Mouse (Mus musculus): ENCODE measurements around the gene Col4a2. TPM values are rescaled to one million over a fixed set of nuclear protein-coding genes. Genes with fewer than 3 reads are reported as not detected.

Gene Col4a2
- polyA plus RNA-seq, 1 experiment from 2014 or later, result 58.8 TPM

DNA sequence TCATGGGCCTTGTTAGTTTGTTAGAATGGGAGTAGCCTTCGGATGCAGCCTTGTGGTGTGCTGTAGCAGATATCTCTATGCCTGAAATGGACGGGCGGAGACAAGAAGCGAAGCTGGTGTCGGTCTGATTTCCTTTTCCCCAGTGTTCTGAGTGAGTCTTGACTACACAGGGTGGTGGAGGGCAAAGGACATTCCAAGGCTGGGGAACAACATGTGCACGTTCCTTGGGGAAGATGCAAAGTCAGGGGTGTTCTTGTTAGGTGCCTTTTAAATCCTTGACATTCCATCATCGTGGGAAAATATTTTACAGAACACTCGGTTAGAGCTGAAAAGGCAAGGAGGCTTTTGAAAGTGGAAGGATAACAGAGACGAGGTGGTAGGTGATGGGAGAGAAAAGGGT, 31.9 kb downstream of the Col4a2 start:
- Histone ChIP-seq H3K4me3 (no peak overlapping the region), H3K9me3 (no peaks in the 10 kb centered on the region), H3K4me2 (no peak overlapping the region), H3K27me3 (no peaks in the 10 kb centered on the region), H3K4me1 (peaks cover 34% of the 10 kb centered on the region), H3K27ac (no peak overlapping the region), H3K36me3 (no peaks in the 10 kb centered on the region), H3K9ac (no peak overlapping the region)
- WGBS, result 81% methylated on average over 9 of the region's 9 CpGs
- ATAC-seq (ENCODE audit: insufficient number of reproducible peaks, insufficient read depth, low FRiP score, low TSS enrichment, low read depth), result no peak

DNA sequence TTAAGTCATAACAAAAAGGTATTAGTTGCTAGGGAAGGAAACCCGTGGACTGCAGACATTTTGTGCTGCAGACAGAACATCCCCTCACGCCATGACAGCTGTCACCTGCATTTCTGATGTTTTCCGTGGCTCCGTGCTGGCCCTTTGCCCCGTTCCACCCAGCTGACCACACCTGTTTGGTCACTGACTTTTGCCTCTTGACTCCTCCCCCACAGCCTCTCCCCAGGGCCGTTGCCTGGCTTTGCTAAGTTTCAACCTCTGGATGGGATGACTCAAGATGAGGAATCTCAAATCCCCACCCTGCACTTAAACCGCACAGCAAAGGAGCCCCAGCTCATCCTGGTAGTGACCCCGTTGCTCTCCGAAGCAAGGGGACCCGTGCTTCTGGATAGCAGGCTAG, 33.6 kb downstream of the Col4a2 start:
- Histone ChIP-seq H3K27me3 (no peaks in the 10 kb centered on the region), H3K4me1 (peaks cover 39% of the 10 kb centered on the region), H3K4me3 (no peak overlapping the region), H3K27ac (no peak overlapping the region), H3K36me3 (no peaks in the 10 kb centered on the region), H3K9me3 (no peaks in the 10 kb centered on the region), H3K4me2 (no peak overlapping the region), H3K9ac (no peak overlapping the region)
- WGBS, result 85% methylated on average over 10 of the region's 10 CpGs
- no peak for ATAC-seq (ENCODE audit: insufficient number of reproducible peaks, insufficient read depth, low FRiP score, low TSS enrichment, low read depth)

DNA sequence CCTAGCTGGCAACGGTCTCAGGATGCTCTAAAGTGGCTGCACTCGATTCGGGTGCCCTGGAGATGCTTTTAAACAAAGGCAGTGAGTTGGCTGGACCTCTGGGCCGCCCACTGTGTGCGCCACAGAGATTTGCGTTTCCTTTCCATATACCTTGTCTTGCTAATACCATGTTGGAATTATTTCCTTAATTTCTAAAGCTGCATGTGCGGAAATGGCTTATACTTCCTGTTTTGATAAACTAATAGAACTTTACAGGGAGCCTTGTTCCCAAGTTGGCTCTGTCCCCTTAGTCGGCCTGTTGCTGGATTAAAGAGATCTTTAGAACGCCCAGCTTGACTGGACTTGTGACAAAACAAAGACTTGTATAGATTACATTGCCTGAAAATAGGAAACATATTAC, 35.1 kb downstream of the Col4a2 start:
- WGBS, result 71% methylated on average over 9 of the region's 9 CpGs
- Histone ChIP-seq H3K9me3 (no peaks in the 10 kb centered on the region), H3K27me3 (no peaks in the 10 kb centered on the region), H3K4me1 (peaks cover 38% of the 10 kb centered on the region), H3K27ac (no peak overlapping the region), H3K4me2 (no peak overlapping the region), H3K36me3 (no peaks in the 10 kb centered on the region), H3K4me3 (no peak overlapping the region), H3K9ac (no peak overlapping the region)
- no peak for ATAC-seq (ENCODE audit: insufficient number of reproducible peaks, insufficient read depth, low FRiP score, low TSS enrichment, low read depth)

DNA sequence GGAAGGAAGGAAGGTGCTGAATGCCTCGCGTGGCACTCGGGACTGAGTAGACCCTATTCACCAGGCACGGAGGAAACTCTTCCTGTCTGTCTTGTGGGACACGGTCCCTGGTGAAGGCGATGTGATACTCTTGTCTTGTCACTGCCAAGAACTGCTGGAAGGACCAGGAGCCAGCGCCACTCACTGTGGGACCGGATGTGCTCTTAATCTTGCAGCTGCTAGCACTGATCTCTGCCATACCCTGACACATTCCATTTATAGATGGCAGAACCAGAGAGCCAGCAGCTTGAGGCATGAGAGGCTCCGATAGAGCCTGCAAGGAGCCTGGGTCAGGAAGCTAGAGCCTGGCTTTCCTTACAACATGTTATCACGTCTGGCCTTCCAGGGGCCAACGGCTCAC, 36.0 kb downstream of the Col4a2 start:
- no peak for ATAC-seq (ENCODE audit: insufficient number of reproducible peaks, insufficient read depth, low FRiP score, low TSS enrichment, low read depth)
- Histone ChIP-seq H3K4me1 (peaks cover 29% of the 10 kb centered on the region), H3K4me3 (no peak overlapping the region), H3K9ac (no peak overlapping the region), H3K27ac (peak overlapping the region; percentile 28; the same call in 1 of the 2 replicates), H3K27me3 (no peaks in the 10 kb centered on the region), H3K9me3 (no peaks in the 10 kb centered on the region), H3K36me3 (no peaks in the 10 kb centered on the region), H3K4me2 (no peak overlapping the region)
- 77% methylated on average over 11 of the region's 11 CpGs for WGBS

DNA sequence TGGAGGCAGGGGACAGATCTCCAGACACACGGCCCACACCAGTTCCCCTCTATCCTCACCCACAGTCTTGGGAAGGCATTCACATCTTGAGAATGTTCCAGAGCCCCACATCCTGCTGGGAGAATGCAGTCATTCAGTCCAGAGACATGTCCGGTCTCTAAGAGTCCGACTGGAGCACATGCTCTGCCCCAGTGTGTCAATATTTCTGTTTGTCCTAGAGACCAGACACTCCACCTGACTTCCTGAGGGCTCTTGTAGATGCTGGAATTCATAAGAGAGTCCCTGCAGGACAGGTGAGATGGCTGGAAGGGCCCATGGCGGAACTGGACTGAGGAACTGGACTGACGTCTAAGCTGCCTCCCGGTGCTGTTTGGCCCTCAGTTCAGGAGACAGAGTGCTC, 38.8 kb downstream of the Col4a2 start:
- Histone ChIP-seq H3K9me3 (no peaks in the 10 kb centered on the region), H3K4me2 (no peak overlapping the region), H3K27me3 (no peaks in the 10 kb centered on the region), H3K9ac (no peak overlapping the region), H3K4me3 (no peak overlapping the region), H3K36me3 (peaks cover 12% of the 10 kb centered on the region; the same call in 1 of the 2 replicates), H3K4me1 (peaks cover 23% of the 10 kb centered on the region), H3K27ac (no peak overlapping the region)
- 91% methylated on average over 6 of the region's 6 CpGs for WGBS
- no peak for ATAC-seq (ENCODE audit: insufficient number of reproducible peaks, insufficient read depth, low FRiP score, low TSS enrichment, low read depth)

DNA sequence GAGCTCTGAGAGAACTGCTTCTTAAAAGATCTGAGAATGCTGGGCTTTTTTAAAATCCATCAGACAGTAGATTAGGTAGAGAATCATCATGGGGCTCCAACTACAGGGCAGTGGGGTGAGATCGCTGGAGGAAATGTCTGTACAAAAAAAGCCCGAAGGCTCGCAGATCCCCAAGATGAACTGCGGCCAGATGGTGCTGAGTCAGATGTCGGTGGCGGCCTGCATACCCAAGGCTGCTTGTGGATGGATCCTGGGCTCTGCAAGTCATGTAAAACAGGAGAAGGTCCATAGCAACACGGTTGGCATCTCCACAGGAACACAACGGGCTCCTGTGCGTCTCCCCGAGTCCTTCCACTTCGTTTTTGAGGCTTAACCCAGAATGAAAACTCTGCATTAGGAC, 39.9 kb downstream of the Col4a2 start:
- Histone ChIP-seq H3K4me2 (no peak overlapping the region), H3K4me3 (no peak overlapping the region), H3K9me3 (no peaks in the 10 kb centered on the region), H3K9ac (no peak overlapping the region), H3K27me3 (no peaks in the 10 kb centered on the region), H3K36me3 (peaks cover 12% of the 10 kb centered on the region; the same call in 1 of the 2 replicates), H3K4me1 (peaks cover 24% of the 10 kb centered on the region), H3K27ac (no peak overlapping the region)
- 77% methylated on average over 11 of the region's 11 CpGs for WGBS
- ATAC-seq (ENCODE audit: insufficient number of reproducible peaks, insufficient read depth, low FRiP score, low TSS enrichment, low read depth), result no peak

DNA sequence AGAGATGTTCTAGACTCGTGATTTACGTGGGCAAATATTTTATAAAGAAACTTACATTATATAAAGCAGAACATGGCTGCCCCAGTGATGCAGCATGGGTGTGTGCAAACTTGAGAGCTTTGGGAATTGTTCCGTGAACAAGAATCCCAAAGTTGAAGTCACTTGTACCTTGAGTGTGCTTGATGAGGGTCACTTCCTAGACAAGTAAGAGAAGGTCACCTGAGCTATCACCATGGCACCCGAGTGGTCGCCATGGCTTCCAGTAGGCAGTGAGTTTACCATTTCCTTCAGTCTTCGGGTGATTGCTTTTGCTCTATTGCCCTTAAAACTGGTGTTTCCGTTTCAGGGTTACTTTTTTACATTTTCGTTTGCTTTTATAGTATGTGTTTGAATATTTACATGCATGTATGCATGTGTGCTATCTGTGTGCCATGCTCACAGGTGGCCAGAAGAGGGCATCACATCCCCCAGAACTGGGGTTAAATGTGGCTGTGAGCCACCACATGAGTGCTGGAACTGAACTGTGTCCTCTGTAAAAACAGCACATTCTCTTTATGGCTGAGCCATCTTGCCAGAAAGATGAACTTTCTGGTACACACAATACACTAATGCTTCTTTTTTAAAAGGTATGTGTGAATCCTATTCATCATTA, 42.3 kb downstream of the Col4a2 start:
- H3K4me2 ChIP-seq, result no peak overlapping the region
- no peak for ATAC-seq (ENCODE audit: insufficient number of reproducible peaks, insufficient read depth, low FRiP score, low TSS enrichment, low read depth)
- peaks cover 15% of the 10 kb centered on the region; the same call in 1 of the 2 replicates for H3K36me3 ChIP-seq
- H3K9me3 ChIP-seq, result no peaks in the 10 kb centered on the region
- no peak overlapping the region for H3K4me3 ChIP-seq
- WGBS, result 92% methylated on average over 8 of the region's 8 CpGs
- H3K27me3 ChIP-seq, result no peaks in the 10 kb centered on the region
- peaks cover 19% of the 10 kb centered on the region for H3K4me1 ChIP-seq
- no peak overlapping the region for H3K27ac ChIP-seq
- no peak overlapping the region for H3K9ac ChIP-seq

DNA sequence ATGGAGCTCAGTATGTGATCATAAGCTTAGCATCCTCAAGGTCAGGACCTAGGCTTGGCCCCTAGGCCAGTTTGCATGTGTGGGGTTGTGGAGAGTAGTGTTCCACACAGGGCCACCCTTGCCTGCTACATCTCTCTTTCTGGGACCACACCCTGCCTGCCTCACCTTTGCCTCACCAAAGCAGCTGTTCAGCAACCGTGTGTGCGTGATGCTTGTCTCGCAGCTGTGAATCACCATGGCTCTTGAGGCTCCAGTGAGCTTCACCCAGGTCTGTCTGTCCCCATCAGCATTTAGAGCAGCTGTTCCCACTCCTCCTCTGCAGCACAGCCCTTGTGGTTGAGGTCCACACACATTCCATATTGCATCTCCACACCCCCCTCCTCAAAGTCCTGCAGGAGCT, 43.3 kb downstream of the Col4a2 start:
- no peak for ATAC-seq (ENCODE audit: insufficient number of reproducible peaks, insufficient read depth, low FRiP score, low TSS enrichment, low read depth)
- Histone ChIP-seq H3K4me2 (no peak overlapping the region), H3K4me3 (no peak overlapping the region), H3K9me3 (no peaks in the 10 kb centered on the region), H3K27me3 (no peaks in the 10 kb centered on the region), H3K4me1 (peaks cover 25% of the 10 kb centered on the region), H3K27ac (no peak overlapping the region), H3K36me3 (peaks cover 15% of the 10 kb centered on the region; the same call in 1 of the 2 replicates), H3K9ac (no peak overlapping the region)
- WGBS, result 88% methylated on average over 3 of the region's 3 CpGs

DNA sequence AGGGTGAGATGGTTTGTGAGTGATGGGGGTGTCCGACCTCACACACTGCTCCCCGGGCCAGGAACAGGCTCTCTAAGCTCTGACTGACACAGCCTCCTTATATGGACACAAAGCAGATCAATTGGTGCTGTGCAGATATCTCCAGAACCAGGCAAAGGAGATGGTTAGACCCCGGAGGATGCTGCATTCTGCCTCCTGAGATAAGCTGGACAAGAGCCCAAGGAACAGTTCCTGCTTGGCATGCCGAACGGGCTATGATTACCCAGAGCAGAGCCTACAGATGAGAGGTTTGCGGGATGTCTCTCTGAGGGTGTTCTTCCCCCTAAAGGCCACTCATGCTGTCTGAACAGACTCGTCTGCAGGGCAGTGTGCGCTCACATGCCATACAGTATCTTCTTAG, 44.2 kb downstream of the Col4a2 start:
- Histone ChIP-seq H3K27ac (no peak overlapping the region), H3K9ac (no peak overlapping the region), H3K9me3 (no peaks in the 10 kb centered on the region), H3K36me3 (peaks cover 15% of the 10 kb centered on the region; the same call in 1 of the 2 replicates), H3K4me1 (peaks cover 32% of the 10 kb centered on the region), H3K27me3 (no peaks in the 10 kb centered on the region), H3K4me2 (no peak overlapping the region), H3K4me3 (no peak overlapping the region)
- WGBS, result 86% methylated on average over 8 of the region's 8 CpGs
- ATAC-seq (ENCODE audit: insufficient number of reproducible peaks, insufficient read depth, low FRiP score, low TSS enrichment, low read depth), result no peak

DNA sequence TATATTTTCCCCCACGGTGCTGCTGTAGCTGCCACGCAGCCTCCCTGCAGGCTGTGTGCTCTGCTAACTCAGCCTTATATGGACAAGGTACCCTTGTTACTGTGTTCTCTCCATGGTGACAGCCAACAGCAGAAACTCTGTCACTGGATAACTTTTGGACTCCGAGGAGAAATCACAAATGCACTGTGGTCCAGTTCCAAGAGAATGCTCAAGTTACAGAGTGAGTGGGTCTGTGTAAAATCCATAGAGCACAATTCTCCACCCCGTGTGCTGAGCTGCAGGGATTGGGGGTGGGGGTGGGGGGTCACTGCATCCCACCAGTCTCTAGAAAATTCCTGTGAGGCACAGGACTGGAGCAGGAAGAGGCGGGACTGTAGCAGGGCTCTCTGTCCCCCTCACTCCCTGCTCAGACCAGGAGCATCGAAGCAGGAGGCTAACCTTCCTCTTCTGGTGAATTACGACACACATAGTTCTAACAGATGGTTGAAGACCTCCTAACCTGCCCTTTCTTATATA, 45.4 kb downstream of the Col4a2 start:
- ATAC-seq (ENCODE audit: insufficient number of reproducible peaks, insufficient read depth, low FRiP score, low TSS enrichment, low read depth), result no peak
- Histone ChIP-seq H3K27me3 (no peaks in the 10 kb centered on the region), H3K9ac (no peak overlapping the region), H3K4me3 (no peak overlapping the region), H3K4me2 (no peak overlapping the region), H3K36me3 (peaks cover 15% of the 10 kb centered on the region; the same call in 1 of the 2 replicates), H3K9me3 (no peaks in the 10 kb centered on the region), H3K27ac (peak overlapping the region; percentile 80), H3K4me1 (peaks cover 44% of the 10 kb centered on the region)
- WGBS, result 46% methylated on average over 7 of the region's 7 CpGs

DNA sequence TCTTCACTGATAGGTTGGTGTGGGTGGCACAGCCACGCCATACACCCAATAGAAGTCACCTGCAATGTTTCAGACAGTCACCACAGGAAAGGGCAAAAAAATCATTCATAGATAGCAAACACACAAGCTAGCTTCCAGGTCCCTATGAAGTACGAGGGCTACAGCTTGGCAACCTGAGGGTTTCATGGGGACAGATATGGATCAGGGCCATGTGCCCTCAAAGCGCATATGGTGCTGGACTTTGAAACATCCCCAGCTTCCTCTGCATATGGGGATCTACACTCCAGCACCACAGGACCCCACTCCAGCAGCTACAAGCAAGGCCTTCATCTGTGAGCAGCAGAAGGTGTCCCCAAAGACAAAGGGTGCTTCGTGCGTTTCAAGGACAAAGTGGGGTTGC, 47.2 kb downstream of the Col4a2 start:
- H3K27me3 ChIP-seq, result no peaks in the 10 kb centered on the region
- WGBS, result 84% methylated on average over 5 of the region's 5 CpGs

DNA sequence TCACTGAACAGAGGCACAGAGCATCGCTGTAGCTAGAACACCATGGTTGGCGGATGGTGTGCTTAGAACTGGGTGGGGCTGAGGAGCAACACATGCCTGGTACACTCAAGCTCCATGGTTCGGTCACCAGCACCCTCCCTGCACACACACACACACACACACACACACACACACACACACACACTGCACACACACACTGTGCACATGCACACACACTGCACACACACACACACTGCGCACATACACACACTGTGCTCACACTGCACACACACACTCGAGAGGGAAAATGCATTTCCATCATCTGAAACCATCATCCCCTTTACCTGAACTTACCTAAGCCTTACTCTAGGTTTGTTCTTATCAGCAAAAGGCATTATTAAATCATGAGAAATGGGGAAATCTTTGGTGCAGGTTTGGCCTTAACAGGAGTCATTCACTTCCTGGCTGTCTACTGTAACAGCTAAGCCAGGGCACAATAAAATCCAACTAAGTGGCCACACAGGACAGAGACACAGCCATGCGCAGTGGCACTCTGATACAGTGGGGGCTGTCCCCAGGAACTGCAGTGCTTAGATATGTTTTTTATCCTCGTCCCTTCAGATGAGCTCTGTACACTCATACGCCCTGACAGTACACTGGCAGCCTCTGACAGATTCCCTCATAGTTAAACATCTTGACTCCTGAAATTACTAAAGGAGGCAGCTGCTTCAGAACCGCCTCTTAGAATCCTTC, 49.1 kb downstream of the Col4a2 start:
- 0 out of 2 replicates have a peak, but pooled peaks have one; percentile 35 for ATAC-seq (ENCODE audit: insufficient number of reproducible peaks, insufficient read depth, low FRiP score, low TSS enrichment, low read depth)
- Histone ChIP-seq H3K4me3 (no peak overlapping the region), H3K27me3 (no peaks in the 10 kb centered on the region), H3K9ac (no peak overlapping the region), H3K4me2 (peak overlapping the region; percentile 26; the same call in 1 of the 2 replicates), H3K9me3 (no peaks in the 10 kb centered on the region), H3K36me3 (0 out of 2 replicates have a peak, but pooled peaks cover 3% of the 10 kb centered on the region), H3K27ac (peak overlapping the region; percentile 77), H3K4me1 (peaks cover 66% of the 10 kb centered on the region)
- 58% methylated on average over 9 of the region's 9 CpGs for WGBS

More for the DNA sequence above, 47.2 kb downstream of the Col4a2 start:
- Histone ChIP-seq H3K9ac (no peak overlapping the region), H3K36me3 (peaks cover 8% of the 10 kb centered on the region; the same call in 1 of the 2 replicates), H3K9me3 (no peaks in the 10 kb centered on the region), H3K4me2 (no peak overlapping the region), H3K4me1 (peaks cover 62% of the 10 kb centered on the region), H3K27ac (no peak overlapping the region), H3K4me3 (no peak overlapping the region)
- ATAC-seq (ENCODE audit: insufficient number of reproducible peaks, insufficient read depth, low FRiP score, low TSS enrichment, low read depth), result no peak

Data from embryonic facial prominence, embryonic 13.5 days (tissue).